ENCODE assay signal across 8 mouse cellular contexts in the genomic region with DNA sequence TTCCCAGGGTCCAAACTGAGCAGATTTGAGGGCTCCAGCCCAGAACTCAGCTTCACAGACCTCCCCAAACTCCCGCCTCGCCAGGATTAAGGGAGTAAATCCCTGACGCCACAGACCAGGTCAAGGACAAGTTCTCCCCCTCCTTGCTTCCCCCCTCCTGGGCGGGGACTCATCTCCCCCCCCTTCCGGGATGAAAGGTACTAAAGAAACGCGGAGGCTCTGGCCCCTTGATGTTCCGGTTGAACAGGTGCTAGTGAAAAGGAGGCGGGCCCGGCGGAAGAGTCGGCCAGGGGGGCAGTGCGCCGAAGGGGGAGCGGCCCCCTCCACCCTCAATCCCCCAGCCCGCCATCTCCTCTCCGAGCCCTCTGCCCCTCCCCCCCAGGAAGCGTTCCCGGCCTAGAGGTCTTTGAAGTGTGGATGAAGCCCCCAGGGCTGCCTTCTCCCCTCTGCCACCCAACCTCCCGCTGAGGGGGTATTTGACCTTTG. TPM values are rescaled to one million over a fixed set of nuclear protein-coding genes. Genes with fewer than 3 reads are reported as not detected.
DNase-seq lines count a peak whose midpoint lies in the region; ATAC-seq lines count a peak whose summit lies in the region.

No protein-coding gene starts in this region.

- no peak overlapping the region for H3K9ac ChIP-seq in hindbrain, embryonic 14.5 days
- H3K9ac ChIP-seq in liver, embryonic 12.5 days, result no peak overlapping the region
- H3K9ac ChIP-seq in neural tube, embryonic 12.5 days, result 0 out of 2 replicates have a peak overlapping the region, but pooled peaks have one; percentile 22

- peaks cover 73% of the 10 kb centered on the region for H3K4me1 ChIP-seq in forebrain, embryonic 10.5 days
- peaks cover 27% of the 10 kb centered on the region for H3K4me1 ChIP-seq in hindbrain, embryonic 14.5 days (replicated peaks; ENCODE audit: control insufficient read depth, insufficient read depth, low read length)
- H3K4me1 ChIP-seq in liver, embryonic 12.5 days, result peaks cover 58% of the 10 kb centered on the region
- H3K4me1 ChIP-seq in neural tube, embryonic 12.5 days, result peaks cover 46% of the 10 kb centered on the region

- H3K36me3 ChIP-seq in forebrain, embryonic 10.5 days (replicated peaks), result peaks cover 19% of the 10 kb centered on the region
- H3K36me3 ChIP-seq in hindbrain, embryonic 14.5 days (replicated peaks; ENCODE audit: control insufficient read depth, insufficient read depth), result peaks cover 2% of the 10 kb centered on the region
- H3K36me3 ChIP-seq in liver, embryonic 12.5 days, result peaks cover 11% of the 10 kb centered on the region
- H3K36me3 ChIP-seq in neural tube, embryonic 12.5 days, result peaks cover 13% of the 10 kb centered on the region

- peak overlapping the region; percentile 72 for H3K4me2 ChIP-seq in hindbrain, embryonic 14.5 days (replicated peaks)
- peak overlapping the region; percentile 77 for H3K4me2 ChIP-seq in liver, embryonic 12.5 days
- H3K4me2 ChIP-seq in neural tube, embryonic 12.5 days (replicated peaks), result peak overlapping the region; percentile 85

- no peak for ATAC-seq in hindbrain, embryonic 14.5 days (ENCODE audit: low FRiP score)
- no peak for ATAC-seq in liver, embryonic 12.5 days
- ATAC-seq in neural tube, embryonic 12.5 days (ENCODE audit: low FRiP score, low read depth), result no peak

- WGBS in forebrain, embryonic 10.5 days, result 2% methylated on average over 20 of the region's 20 CpGs
- WGBS in hindbrain, embryonic 14.5 days, result under 1% methylated on average over 20 of the region's 20 CpGs
- 2% methylated on average over 20 of the region's 20 CpGs for WGBS in liver, embryonic 12.5 days (ENCODE audit: insufficient replicate concordance)
- WGBS in neural tube, embryonic 12.5 days, result 0% methylated on average over 20 of the region's 20 CpGs

- peak overlapping the region; percentile 97 for H3K27ac ChIP-seq in forebrain, embryonic 10.5 days
- no peak overlapping the region for H3K27ac ChIP-seq in hindbrain, embryonic 14.5 days
- H3K27ac ChIP-seq in liver, embryonic 12.5 days, result no peak overlapping the region
- H3K27ac ChIP-seq in neural tube, embryonic 12.5 days, result no peak overlapping the region

- DNase-seq in A20 (ENCODE audit: low read depth, low spot score), result peak; percentile 94
- DNase-seq in R1 (ENCODE audit: low read depth, low spot score), result peak; percentile 100
- peak; percentile 74 for DNase-seq in forebrain, embryonic 10.5 days (ENCODE audit: extremely low spot score, low spot score)
- no peak for DNase-seq in hindbrain, embryonic 14.5 days (ENCODE audit: low spot score)
- DNase-seq in yolk sac, embryonic 10.5 days (ENCODE audit: low spot score), result peak; percentile 71
- DNase-seq in frontal cortex, postnatal 10 days (ENCODE audit: low spot score in 2 of 2), result no peak

- peak overlapping the region; percentile 94 for H3K4me3 ChIP-seq in forebrain, embryonic 10.5 days
- H3K4me3 ChIP-seq in hindbrain, embryonic 14.5 days (replicated peaks; ENCODE audit: low read length), result peak overlapping the region; percentile 91
- H3K4me3 ChIP-seq in liver, embryonic 12.5 days, result peak overlapping the region; percentile 65
- H3K4me3 ChIP-seq in neural tube, embryonic 12.5 days, result peak overlapping the region; percentile 22

- H3K9me3 ChIP-seq in forebrain, embryonic 10.5 days, result peaks cover 4% of the 10 kb centered on the region; the same call in 1 of the 2 replicates
- no peaks in the 10 kb centered on the region for H3K9me3 ChIP-seq in hindbrain, embryonic 14.5 days (ENCODE audit: control insufficient read depth, low read length)
- H3K9me3 ChIP-seq in liver, embryonic 12.5 days (replicated peaks), result no peaks in the 10 kb centered on the region
- no peaks in the 10 kb centered on the region for H3K9me3 ChIP-seq in neural tube, embryonic 12.5 days

- peaks cover 42% of the 10 kb centered on the region for H3K27me3 ChIP-seq in forebrain, embryonic 10.5 days (ENCODE audit: poor library complexity, severe bottlenecking)
- peaks cover 19% of the 10 kb centered on the region for H3K27me3 ChIP-seq in hindbrain, embryonic 14.5 days (ENCODE audit: control insufficient read depth, insufficient read depth, low read length)
- H3K27me3 ChIP-seq in liver, embryonic 12.5 days (replicated peaks), result peaks cover 89% of the 10 kb centered on the region
- peaks cover 20% of the 10 kb centered on the region for H3K27me3 ChIP-seq in neural tube, embryonic 12.5 days (replicated peaks)

RNA-seq across cellular contexts. Expression of gene Mllt6, which starts 1.5 kb away (rescaled TPM):
- polyA plus RNA-seq in forebrain, embryonic 10.5 days (2016; fragmentation: Nextera tagmentation; extraction: Ambion mirVana), result 1.5 and 2.5 TPM in 2 replicates
- polyA plus RNA-seq in hindbrain, embryonic 14.5 days (2014; fragmentation: Nextera tagmentation; extraction: Ambion mirVana), result 5.0 TPM in 2 replicates
- polyA plus RNA-seq in liver, embryonic 12.5 days (2016; fragmentation: Nextera tagmentation; extraction: Ambion mirVana), result 0.32 and 0.33 TPM in 2 replicates
- 3.0 and 4.0 TPM in 2 replicates for polyA plus RNA-seq in neural tube, embryonic 12.5 days (2016; fragmentation: Nextera tagmentation; extraction: Ambion mirVana)

RNA-seq across cellular contexts. Expression of gene Cisd3, which starts 23.9 kb away (rescaled TPM):
- polyA plus RNA-seq in forebrain, embryonic 10.5 days (2016; fragmentation: Nextera tagmentation; extraction: Ambion mirVana), result 17.0 and 21.7 TPM in 2 replicates
- polyA plus RNA-seq in hindbrain, embryonic 14.5 days (2014; fragmentation: Nextera tagmentation; extraction: Ambion mirVana), result 27.7 and 34.7 TPM in 2 replicates
- 12.6 and 14.7 TPM in 2 replicates for polyA plus RNA-seq in liver, embryonic 12.5 days (2016; fragmentation: Nextera tagmentation; extraction: Ambion mirVana)
- 17.8 and 25.6 TPM in 2 replicates for polyA plus RNA-seq in neural tube, embryonic 12.5 days (2016; fragmentation: Nextera tagmentation; extraction: Ambion mirVana)

RNA-seq across cellular contexts. Expression of gene Epop, which starts 32.2 kb away (rescaled TPM):
- polyA plus RNA-seq in forebrain, embryonic 10.5 days (2016; fragmentation: Nextera tagmentation; extraction: Ambion mirVana), result 11.4 and 11.6 TPM in 2 replicates
- 1.8 and 2.6 TPM in 2 replicates for polyA plus RNA-seq in hindbrain, embryonic 14.5 days (2014; fragmentation: Nextera tagmentation; extraction: Ambion mirVana)
- 3.6 and 4.1 TPM in 2 replicates for polyA plus RNA-seq in liver, embryonic 12.5 days (2016; fragmentation: Nextera tagmentation; extraction: Ambion mirVana)
- 13.6 and 15.1 TPM in 2 replicates for polyA plus RNA-seq in neural tube, embryonic 12.5 days (2016; fragmentation: Nextera tagmentation; extraction: Ambion mirVana)

RNA-seq across cellular contexts. Expression of gene Pcgf2, which starts 38.6 kb away (rescaled TPM):
- polyA plus RNA-seq in forebrain, embryonic 10.5 days (2016; fragmentation: Nextera tagmentation; extraction: Ambion mirVana), result 18.4 and 20.9 TPM in 2 replicates
- 22.0 and 23.4 TPM in 2 replicates for polyA plus RNA-seq in hindbrain, embryonic 14.5 days (2014; fragmentation: Nextera tagmentation; extraction: Ambion mirVana)
- 5.0 and 5.1 TPM in 2 replicates for polyA plus RNA-seq in liver, embryonic 12.5 days (2016; fragmentation: Nextera tagmentation; extraction: Ambion mirVana)
- 19.9 and 21.1 TPM in 2 replicates for polyA plus RNA-seq in neural tube, embryonic 12.5 days (2016; fragmentation: Nextera tagmentation; extraction: Ambion mirVana)

RNA-seq across cellular contexts. Expression of gene Psmb3, which starts 41.5 kb away (rescaled TPM):
- 627 and 634 TPM in 2 replicates for polyA plus RNA-seq in forebrain, embryonic 10.5 days (2016; fragmentation: Nextera tagmentation; extraction: Ambion mirVana)
- polyA plus RNA-seq in hindbrain, embryonic 14.5 days (2014; fragmentation: Nextera tagmentation; extraction: Ambion mirVana), result 436 and 489 TPM in 2 replicates
- 364 and 370 TPM in 2 replicates for polyA plus RNA-seq in liver, embryonic 12.5 days (2016; fragmentation: Nextera tagmentation; extraction: Ambion mirVana)
- polyA plus RNA-seq in neural tube, embryonic 12.5 days (2016; fragmentation: Nextera tagmentation; extraction: Ambion mirVana), result 453 and 497 TPM in 2 replicates

Comparison
In these comparisons a context has a peak if more than half of its experiments do, and no peak if none do; other contexts are left out.
1. DNase-seq: peak in A20 (single experiment), R1 (single experiment), forebrain, embryonic 10.5 days (single experiment) and yolk sac, embryonic 10.5 days (single experiment); none in hindbrain, embryonic 14.5 days (single experiment) and frontal cortex, postnatal 10 days (0 of 2).
2. H3K4me3 ChIP-seq: peak in every context shown above with its lines; median percentile 94 in forebrain, embryonic 10.5 days; 91 in hindbrain, embryonic 14.5 days; 65 in liver, embryonic 12.5 days; 22 in neural tube, embryonic 12.5 days.
3. Peak in every context shown above with its lines, with median percentiles within 50 percentile points of each other: H3K4me2 ChIP-seq.